Mouse (Mus musculus): ENCODE measurements at regions not wholly inside any gene's neighbourhood (a gene's known extent, or its start where the extent isn't known, plus 50 kb on each side); places are given as distances from the start of the nearest gene placed in this dataset.

- in situ Hi-C loops (cut with MboI; ENCODE audit: low pct_ligation_motif_present, low pct_unique_long_range_greater_than_20kb, low sequenced_read_pairs) (no loop called here), dilution Hi-C loops (cut with MboI; ENCODE audit: extremely low pct_ligation_motif_present, extremely low pct_unique_long_range_greater_than_20kb, low sequenced_read_pairs) (no loop called here)
- no peak for DNase-seq (ENCODE audit: extremely low read depth)
- Histone ChIP-seq H3K9ac (ENCODE audit: insufficient read depth, low read depth) (no peak overlapping the region), H3K4me1 (ENCODE audit: control insufficient read depth in 1 of 2, insufficient read depth in 2 of 2) (no peaks in the 10 kb centered on the region), H3K79me2 (replicated peaks; ENCODE audit: control insufficient read depth, extremely low read depth, insufficient read depth, poor library complexity, severe bottlenecking) (no peaks in the 10 kb centered on the region), H3K36me3 (replicated peaks in 1 of 2; ENCODE audit: control insufficient read depth in 1 of 2, insufficient read depth in 1 of 2, low read length in 1 of 2) (no peaks in the 10 kb centered on the region), H3K9me3 (replicated peaks; ENCODE audit: low read length) (no peaks in the 10 kb centered on the region), H3K4me2 (ENCODE audit: insufficient read depth, low read depth, poor library complexity, severe bottlenecking) (no peak overlapping the region), H3K27me3 (replicated peaks) (no peaks in the 10 kb centered on the region), H3K4me3 (replicated peaks in 1 of 3; ENCODE audit: low read depth in 2 of 3, low read length in 2 of 3, poor library complexity in 1 of 3) (no peak overlapping the region), H3K27ac (ENCODE audit: insufficient read depth, low read depth) (no peak overlapping the region)
- TF ChIP-seq EP300 (IDR thresholded peaks at IDR 0.05; ENCODE audit: low read length): no peak
- TF ChIP-seq CTCF (conservative IDR thresholded peaks at IDR 0.05 in 1 of 2, IDR thresholded peaks at IDR 0.05 in 1 of 2; ENCODE audit: low read depth in 2 of 2, low read length in 2 of 2): peak in 1 of 2 experiments; percentile 55; a peak in 2 of 4 replicates
- TF ChIP-seq JUN (IDR thresholded peaks at IDR 0.05; ENCODE audit: insufficient read depth, low read depth, low read length): no peak
- no peak for TF ChIP-seq MAFK (IDR thresholded peaks at IDR 0.05; ENCODE audit: insufficient replicate concordance, low read length)
- TF ChIP-seq RCOR1 (conservative IDR thresholded peaks at IDR 0.05; ENCODE audit: low read depth, low read length): no peak
- TF ChIP-seq SMC3 (IDR thresholded peaks at IDR 0.05; ENCODE audit: low read depth, low read length): peak; percentile 50
Observed at GRCm38 (mm10) chr16:23670161-23670560, 149.5 kb upstream of the Masp1 start.

GRCm38 (mm10) chr16:23669651-23670050 is 149.0 kb upstream of the Masp1 start:
- H3K27ac ChIP-seq (ENCODE audit: insufficient read depth, low read depth): no peak overlapping the region
- H3K9ac ChIP-seq (ENCODE audit: insufficient read depth, low read depth): no peak overlapping the region
- H3K4me2 ChIP-seq (ENCODE audit: insufficient read depth, low read depth, poor library complexity, severe bottlenecking): no peak overlapping the region
- H3K27me3 ChIP-seq (replicated peaks): no peaks in the 10 kb centered on the region
- no peaks in the 10 kb centered on the region for H3K79me2 ChIP-seq (replicated peaks; ENCODE audit: control insufficient read depth, extremely low read depth, insufficient read depth, poor library complexity, severe bottlenecking)
- no peaks in the 10 kb centered on the region for H3K4me1 ChIP-seq (ENCODE audit: control insufficient read depth in 1 of 2, insufficient read depth in 2 of 2)
- H3K9me3 ChIP-seq (replicated peaks; ENCODE audit: low read length): no peaks in the 10 kb centered on the region
- dilution Hi-C loops (cut with MboI; ENCODE audit: extremely low pct_ligation_motif_present, extremely low pct_unique_long_range_greater_than_20kb, low sequenced_read_pairs): no loop called here
- DNase-seq (ENCODE audit: extremely low read depth): no peak
- in situ Hi-C loops (cut with MboI; ENCODE audit: low pct_ligation_motif_present, low pct_unique_long_range_greater_than_20kb, low sequenced_read_pairs): no loop called here
- H3K36me3 ChIP-seq (replicated peaks in 1 of 2; ENCODE audit: control insufficient read depth in 1 of 2, insufficient read depth in 1 of 2, low read length in 1 of 2): no peaks in the 10 kb centered on the region
- TF ChIP-seq TBP (conservative IDR thresholded peaks at IDR 0.05; ENCODE audit: low read depth, low read length): no peak
- no peak for TF ChIP-seq SMC3 (IDR thresholded peaks at IDR 0.05; ENCODE audit: low read depth, low read length)
- TF ChIP-seq UBTF (IDR thresholded peaks at IDR 0.05; ENCODE audit: low read depth, low read length): no peak
- TF ChIP-seq EP300 (IDR thresholded peaks at IDR 0.05; ENCODE audit: low read length): no peak
- TF ChIP-seq USF2 (conservative IDR thresholded peaks at IDR 0.05; ENCODE audit: low read depth, low read length): no peak
- no peak for TF ChIP-seq ZNF384 (IDR thresholded peaks at IDR 0.05; ENCODE audit: low read depth, low read length)
- no peak for TF ChIP-seq ZKSCAN1 (IDR thresholded peaks at IDR 0.05; ENCODE audit: borderline replicate concordance, low read depth, low read length)
- TF ChIP-seq RAD21 (IDR thresholded peaks at IDR 0.05; ENCODE audit: low read depth, low read length): no peak
- TF ChIP-seq PAX5 (IDR thresholded peaks at IDR 0.05; ENCODE audit: low read length): no peak
- no peak overlapping the region for H3K4me3 ChIP-seq (replicated peaks in 1 of 3; ENCODE audit: low read depth in 2 of 3, low read length in 2 of 3, poor library complexity in 1 of 3)
